8 mouse cellular contexts compared by ENCODE assay signal in the genomic region with DNA sequence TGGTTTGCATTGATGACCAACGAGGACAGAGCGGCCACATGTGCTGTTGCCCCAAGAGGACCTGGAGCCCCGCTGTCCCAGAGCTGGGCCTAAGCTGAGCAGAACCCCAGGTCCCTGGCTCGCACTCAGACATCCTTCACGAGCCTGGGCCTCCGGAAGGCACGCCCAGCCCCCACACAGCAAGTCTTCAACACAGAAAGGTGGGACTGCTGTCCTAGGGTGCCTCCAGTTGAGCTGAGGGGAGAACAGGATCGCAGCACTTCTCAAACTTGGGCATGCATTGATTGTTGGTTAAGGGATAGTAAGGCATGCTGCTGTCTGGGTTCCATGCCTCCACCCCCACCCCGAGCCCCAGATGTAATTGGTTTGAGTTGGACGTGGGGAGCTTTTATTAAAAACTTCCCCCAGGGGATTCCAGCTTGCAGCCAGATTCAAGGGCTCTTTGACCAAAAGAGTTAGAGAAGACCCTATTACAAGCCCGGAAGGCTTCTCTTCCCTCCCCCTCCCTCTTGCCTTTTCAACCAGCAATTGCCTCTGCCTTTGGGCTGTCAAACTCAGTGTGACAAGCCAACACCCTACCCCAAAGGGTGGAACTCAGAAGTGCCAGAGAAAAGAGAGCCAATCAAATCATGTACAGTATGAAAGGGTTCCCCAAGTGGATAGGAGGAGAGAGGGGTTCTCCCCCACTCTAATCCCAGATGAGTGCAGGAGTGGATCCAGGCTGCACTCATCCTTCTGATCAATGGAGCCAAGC. TPM values are rescaled to one million over a fixed set of nuclear protein-coding genes. Genes with fewer than 3 reads are reported as not detected.
DNase-seq lines count a peak whose midpoint lies in the region; ATAC-seq and TF ChIP-seq lines count a peak whose summit lies in the region.

No protein-coding gene starts in this region.

- H3K27ac ChIP-seq in embryonic facial prominence, embryonic 11.5 days (replicated peaks; ENCODE audit: low read depth, low read length) = no peak overlapping the region
- peak overlapping the region; percentile 72 for H3K27ac ChIP-seq in hindbrain, embryonic 16.5 days (ENCODE audit: low read depth, low read length)

- H3K9ac ChIP-seq in embryonic facial prominence, embryonic 11.5 days (replicated peaks; ENCODE audit: low read length) = peak overlapping the region; percentile 49
- peak overlapping the region; percentile 75 for H3K9ac ChIP-seq in hindbrain, embryonic 16.5 days (ENCODE audit: low read depth, low read length)

- TF ChIP-seq POLR2A in lung, adult 2 months (IDR thresholded peaks at IDR 0.05; ENCODE audit: borderline replicate concordance, extremely low read depth, low read depth, low read length) = 0 out of 2 replicates have a peak, but pooled peaks have one; percentile 1

- WGBS in lung, adult 2 months = 6% methylated on average over 11 of the region's 11 CpGs
- WGBS in embryonic facial prominence, embryonic 11.5 days = 1% methylated on average over 11 of the region's 11 CpGs
- under 1% methylated on average over 11 of the region's 11 CpGs for WGBS in hindbrain, embryonic 16.5 days

- peak overlapping the region; percentile 79 for H3K4me3 ChIP-seq in lung, adult 2 months (replicated peaks; ENCODE audit: extremely low read depth, low read depth, low read length)
- peak overlapping the region; percentile 36 for H3K4me3 ChIP-seq in embryonic facial prominence, embryonic 11.5 days (ENCODE audit: low read depth, low read length)
- peak overlapping the region; percentile 56 for H3K4me3 ChIP-seq in hindbrain, embryonic 16.5 days (ENCODE audit: low read length)

- no peak for DNase-seq in lung, adult 2 months
- no peak for DNase-seq in lung, adult 18-20 months
- DNase-seq in ZHBTc4 (ENCODE audit: low read depth, low spot score) = peak; percentile 51
- peak; percentile 54 for DNase-seq in embryonic facial prominence, embryonic 11.5 days (ENCODE audit: low spot score)
- DNase-seq in spleen, adult 18-20 months = no peak
- no peak for DNase-seq in ovary, postnatal 36 days (ENCODE audit: low spot score)

- no peaks in the 10 kb centered on the region for H3K9me3 ChIP-seq in embryonic facial prominence, embryonic 11.5 days (replicated peaks; ENCODE audit: control insufficient read depth, low read length)
- no peaks in the 10 kb centered on the region for H3K9me3 ChIP-seq in hindbrain, embryonic 16.5 days (ENCODE audit: control insufficient read depth, low read length)

- ATAC-seq in embryonic facial prominence, embryonic 11.5 days (replicated peaks; ENCODE audit: insufficient number of reproducible peaks, low FRiP score, low TSS enrichment, low read depth) = peak; percentile 82
- ATAC-seq in hindbrain, embryonic 16.5 days = peak; percentile 80
- peak; percentile 54 for ATAC-seq in megakaryocyte-erythroid progenitor cell, adult 5-6 weeks (replicated peaks; ENCODE audit: low FRiP score, low TSS enrichment, poor library complexity, severe bottlenecking)

- no peak for TF ChIP-seq CTCF in lung, adult 2 months (IDR thresholded peaks at IDR 0.05; ENCODE audit: insufficient read depth, low read length)

- H3K4me2 ChIP-seq in embryonic facial prominence, embryonic 11.5 days (ENCODE audit: low read depth, low read length) = peak overlapping the region; percentile 64
- peak overlapping the region; percentile 84 for H3K4me2 ChIP-seq in hindbrain, embryonic 16.5 days (ENCODE audit: low read length)

- H3K4me1 ChIP-seq in lung, adult 2 months (ENCODE audit: control insufficient read depth, insufficient read depth, low read length) = peaks cover 8% of the 10 kb centered on the region
- no peaks in the 10 kb centered on the region for H3K4me1 ChIP-seq in embryonic facial prominence, embryonic 11.5 days (ENCODE audit: control insufficient read depth, insufficient read depth, low read length)
- H3K4me1 ChIP-seq in hindbrain, embryonic 16.5 days (ENCODE audit: control insufficient read depth, insufficient read depth, low read depth, low read length) = peaks cover 11% of the 10 kb centered on the region; the same call in 1 of the 2 replicates

- no peaks in the 10 kb centered on the region for H3K27me3 ChIP-seq in embryonic facial prominence, embryonic 11.5 days (ENCODE audit: control insufficient read depth, insufficient read depth, low read length)
- no peaks in the 10 kb centered on the region for H3K27me3 ChIP-seq in hindbrain, embryonic 16.5 days (replicated peaks; ENCODE audit: control insufficient read depth, insufficient read depth, low read length)

- H3K36me3 ChIP-seq in embryonic facial prominence, embryonic 11.5 days (replicated peaks; ENCODE audit: control insufficient read depth, insufficient read depth, low read depth, low read length) = no peaks in the 10 kb centered on the region
- no peaks in the 10 kb centered on the region for H3K36me3 ChIP-seq in hindbrain, embryonic 16.5 days (ENCODE audit: control insufficient read depth, insufficient read depth, low read length)

RNA-seq across cellular contexts. Expression of a gene that starts 1.0 kb away (rescaled TPM):
- 93.5 and 129 TPM in 2 replicates for polyA plus RNA-seq in lung, adult 2 months (2012; rRNA removed)
- 37.1 and 38.9 TPM in 2 replicates for polyA plus RNA-seq in embryonic facial prominence, embryonic 11.5 days (2014; fragmentation: Nextera tagmentation; extraction: Ambion mirVana)
- polyA plus RNA-seq in hindbrain, embryonic 16.5 days (2015; fragmentation: Nextera tagmentation; extraction: Ambion mirVana) = 97.1 and 101 TPM in 2 replicates
- 43.1 and 47.2 TPM in 2 replicates for total RNA-seq in megakaryocyte-erythroid progenitor cell, adult 5-6 weeks (2014; fragmentation: Nextera tagmentation)
- total RNA-seq in megakaryocyte-erythroid progenitor cell, adult 5-6 weeks (2017) = 57.7 and 59.8 TPM in 2 replicates

RNA-seq across cellular contexts. Expression of a gene that starts 12.0 kb away (rescaled TPM):
- 4.6 and 10.3 TPM in 2 replicates for polyA plus RNA-seq in lung, adult 2 months (2012; rRNA removed)
- not detected in 2 replicates for polyA plus RNA-seq in embryonic facial prominence, embryonic 11.5 days (2014; fragmentation: Nextera tagmentation; extraction: Ambion mirVana)
- 3.1 and 5.1 TPM in 2 replicates for polyA plus RNA-seq in hindbrain, embryonic 16.5 days (2015; fragmentation: Nextera tagmentation; extraction: Ambion mirVana)
- total RNA-seq in megakaryocyte-erythroid progenitor cell, adult 5-6 weeks (2014; fragmentation: Nextera tagmentation) = not detected in 2 replicates
- not detected in 2 replicates for total RNA-seq in megakaryocyte-erythroid progenitor cell, adult 5-6 weeks (2017)

Comparison
In these comparisons a context has a peak if more than half of its experiments do, and no peak if none do; other contexts are left out.
1. DNase-seq: peak in ZHBTc4 (single experiment) and embryonic facial prominence, embryonic 11.5 days (single experiment); none in lung, adult 2 months (single experiment), lung, adult 18-20 months (0 of 2), spleen, adult 18-20 months (0 of 2) and ovary, postnatal 36 days (single experiment).
2. Peak in every context shown above with its lines, with median percentiles within 50 percentile points of each other: H3K4me3 ChIP-seq and ATAC-seq.